9 mouse cellular contexts compared by ENCODE assay signal in the genomic region with DNA sequence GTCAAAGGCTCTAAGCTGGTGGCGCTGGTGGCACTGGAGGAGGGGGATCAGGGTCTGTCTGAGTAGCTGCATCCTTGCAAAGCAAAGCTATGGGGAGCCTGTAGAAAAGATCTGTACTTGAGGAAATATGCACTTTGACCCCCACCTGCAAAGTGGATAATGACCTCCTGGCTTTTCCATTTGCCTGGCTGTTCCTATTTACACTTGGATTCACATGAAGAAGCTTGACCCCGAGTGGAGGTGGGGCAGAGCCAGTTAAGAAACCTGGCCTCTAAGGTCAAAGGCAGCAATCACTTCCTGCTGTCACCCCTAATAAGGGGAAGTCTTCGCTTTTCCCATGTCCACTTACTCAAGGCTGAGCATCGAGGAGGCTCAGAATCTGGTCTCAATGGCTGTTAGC.
"Had no signal": no experiment of that assay in that cellular context is flagged by ENCODE, and none has a peak within 500 bp of the region (broad histone marks: within the 10 kb centered on the region; RNA-seq: fewer than 3 reads in every experiment).

No protein-coding gene starts in this region.

- H3K9ac ChIP-seq: limb, embryonic 15.5 days; liver, embryonic 14.5 days; midbrain, embryonic 13.5 days had no signal

- H3K9me3 ChIP-seq: limb, embryonic 15.5 days had no signal

- H3K4me3 ChIP-seq: limb, embryonic 15.5 days; midbrain, embryonic 13.5 days had no signal

- ATAC-seq: intestine, embryonic 16.5 days; midbrain, embryonic 13.5 days had no signal

- H3K36me3 ChIP-seq: limb, embryonic 15.5 days; midbrain, embryonic 13.5 days had no signal

- H3K27me3 ChIP-seq: limb, embryonic 15.5 days; midbrain, embryonic 13.5 days had no signal

- DNase-seq: layer of hippocampus, adult 9-11 months; layer of hippocampus, postnatal 36 days; lung, adult 18-20 months; thymus, postnatal 14 days had no signal

- H3K4me2 ChIP-seq: limb, embryonic 15.5 days; midbrain, embryonic 13.5 days had no signal

- H3K4me1 ChIP-seq: limb, embryonic 15.5 days; midbrain, embryonic 13.5 days had no signal

- H3K27ac ChIP-seq: limb, embryonic 15.5 days; liver, embryonic 14.5 days; midbrain, embryonic 13.5 days; stomach, postnatal 0 days had no signal
